Mouse (Mus musculus) ES-E14 (cell line): ENCODE measurements around the gene Upk3b.

Source experiments
- CHD2 ChIP-seq: IDR thresholded peaks from 2 replicates; pipeline ENCODE4 v1.6.1; 2014; ENCODE audit warnings: mild to moderate bottlenecking, low read depth, low read length, inconsistent platforms
- HCFC1 ChIP-seq: IDR thresholded peaks from 2 replicates; pipeline ENCODE4 v1.6.1; 2012; ENCODE audit warnings: low read length, inconsistent platforms, borderline replicate concordance; ENCODE audit not compliant: insufficient read depth
- MAFK ChIP-seq: IDR thresholded peaks from 2 replicates; pipeline ENCODE4 v1.6.1; 2014; ENCODE audit warnings: mild to moderate bottlenecking, low read depth, low read length, inconsistent platforms; ENCODE audit not compliant: insufficient read depth
- ZC3H11A ChIP-seq: IDR thresholded peaks from 2 replicates; pipeline ENCODE4 v1.6.1; 2012; ENCODE audit warnings: low read depth, mild to moderate bottlenecking, inconsistent platforms, low read length, borderline replicate concordance

GRCm38 (mm10) chr5:136049926-136050325, 11.6 kb downstream of the Upk3b start:
- TF ChIP-seq MAFK, result no peak
- TF ChIP-seq CHD2, result no peak
- no peak for TF ChIP-seq ZC3H11A
- TF ChIP-seq HCFC1, result no peak
